Mouse (Mus musculus) intestine, postnatal 0 days (tissue): ENCODE data around the gene Pou2f2. TPM values are rescaled to one million over a fixed set of nuclear protein-coding genes. Genes with fewer than 3 reads are reported as not detected.

Experiments used
- ATAC-seq: fragments of 200-750 bp; cut with Nextera tagmentation; 2 replicates; pipeline ENCODE4 v1.8.0; 2017; ENCODE audit warnings: mild to moderate bottlenecking, moderate TSS enrichment, moderate library complexity
- H3K27ac ChIP-seq: fragments of 300-500 bp; sonication (generic); 2 replicates; pipeline ENCODE4 v1.5.1; 2014; ENCODE audit warnings: mild to moderate bottlenecking, low read depth, low read length, moderate library complexity
- H3K27me3 ChIP-seq: fragments of 300-500 bp; sonication (generic); replicated peaks from 2 replicates; pipeline ENCODE4 v1.6.1; 2014; ENCODE audit warnings: low read length, mixed read lengths; ENCODE audit not compliant: control insufficient read depth, insufficient read depth
- H3K36me3 ChIP-seq: fragments of 300-500 bp; sonication (generic); 2 replicates; pipeline ENCODE4 v1.6.1; 2014; ENCODE audit warnings: mild to moderate bottlenecking, moderate library complexity; ENCODE audit not compliant: control insufficient read depth, insufficient read depth
- H3K4me1 ChIP-seq: fragments of 300-500 bp; sonication (generic); replicated peaks from 2 replicates; pipeline ENCODE4 v1.6.1; 2014; ENCODE audit warnings: antibody characterized with exemption, low read length, mixed read lengths; ENCODE audit not compliant: control insufficient read depth, insufficient read depth
- H3K4me2 ChIP-seq: fragments of 300-500 bp; sonication (generic); replicated peaks from 2 replicates; pipeline ENCODE4 v1.6.1; 2014; ENCODE audit warnings: low read depth, mild to moderate bottlenecking, moderate library complexity
- H3K4me3 ChIP-seq: fragments of 300-500 bp; sonication (generic); 2 replicates; pipeline ENCODE4 v1.5.1; 2014; ENCODE audit warnings: low read depth, low read length
- H3K9ac ChIP-seq: fragments of 300-500 bp; sonication (generic); 2 replicates; pipeline ENCODE4 v1.6.1; 2014; ENCODE audit warnings: mild to moderate bottlenecking, low read depth, low read length
- H3K9me3 ChIP-seq: fragments of 300-500 bp; sonication (generic); 2 replicates; pipeline ENCODE4 v1.6.1; 2016; ENCODE audit warnings: mixed run types; ENCODE audit not compliant: control insufficient read depth
- CTCF ChIP-seq: sonication (generic); IDR thresholded peaks from 2 replicates; pipeline ENCODE4 v1.5.1; 2016; ENCODE audit warnings: low read depth, mild to moderate bottlenecking, control low read depth, antibody characterized with exemption, moderate library complexity
- WGBS: fragments of 180-500 bp; shearing (Covaris S2); extraction: QIAGEN DNeasy Blood & Tissue Kit; methylation state at CpG from one replicate; pipeline ENCODE4 v1.1.7; 2014; 5-methylcytosine and 5-hydroxymethylcytosine counted together
- polyA plus RNA-seq: library from polyadenylated mRNA; unstranded; fragments of >200 nt; fragmentation: Nextera tagmentation; extraction: Ambion mirVana; gene quantifications from 2 replicates; pipeline ENCODE4 v1.2.1, GENCODE M21; 2015

Pou2f2 gene
- polyA plus RNA-seq, 1 experiment from 2014 or later, result 0.53 TPM

GRCm38 (mm10) chr7:25086656-25087055, 92.9 kb downstream of the Pou2f2 start:
- Histone ChIP-seq H3K4me3 (no peak overlapping the region), H3K9ac (no peak overlapping the region), H3K4me2 (no peak overlapping the region), H3K4me1 (no peaks in the 10 kb centered on the region), H3K27ac (no peak overlapping the region), H3K27me3 (no peaks in the 10 kb centered on the region), H3K9me3 (no peaks in the 10 kb centered on the region), H3K36me3 (peaks cover 24% of the 10 kb centered on the region)
- TF ChIP-seq CTCF, result peak; percentile 58
- ATAC-seq, result no peak
- 52% methylated on average over 3 of the region's 3 CpGs for WGBS

- Histone ChIP-seq H3K36me3 (peaks cover 44% of the 10 kb centered on the region), H3K4me1 (no peaks in the 10 kb centered on the region), H3K4me3 (no peak overlapping the region), H3K4me2 (no peak overlapping the region), H3K9me3 (no peaks in the 10 kb centered on the region), H3K9ac (no peak overlapping the region; the same call in 1 of the 2 replicates), H3K27me3 (no peaks in the 10 kb centered on the region), H3K27ac (no peak overlapping the region)
- ATAC-seq, result no peak
- no peak for TF ChIP-seq CTCF
- WGBS, result 22% methylated on average over 5 of the region's 5 CpGs
Observed at GRCm38 (mm10) chr7:25084621-25085020, 94.9 kb downstream of the Pou2f2 start.

- TF ChIP-seq CTCF, result peak; percentile 76
- no peak overlapping the region for H3K4me2 ChIP-seq
- WGBS, result 79% methylated on average over 4 of the region's 4 CpGs
- no peak overlapping the region for H3K4me3 ChIP-seq
- H3K27ac ChIP-seq, result no peak overlapping the region
- H3K9ac ChIP-seq, result no peak overlapping the region
- peaks cover 46% of the 10 kb centered on the region for H3K36me3 ChIP-seq
- ATAC-seq, result no peak
- no peaks in the 10 kb centered on the region for H3K27me3 ChIP-seq
- H3K9me3 ChIP-seq, result no peaks in the 10 kb centered on the region
- H3K4me1 ChIP-seq, result peaks cover 9% of the 10 kb centered on the region
Observed at GRCm38 (mm10) chr7:25082510-25082909, 97.0 kb downstream of the Pou2f2 start.

- Histone ChIP-seq H3K9ac (no peak overlapping the region), H3K27ac (no peak overlapping the region), H3K36me3 (peaks cover 46% of the 10 kb centered on the region), H3K4me1 (peaks cover 14% of the 10 kb centered on the region), H3K27me3 (no peaks in the 10 kb centered on the region), H3K4me2 (no peak overlapping the region), H3K4me3 (no peak overlapping the region), H3K9me3 (no peaks in the 10 kb centered on the region)
- TF ChIP-seq CTCF, result no peak
- 93% methylated on average over 13 of the region's 13 CpGs for WGBS
- no peak for ATAC-seq
Observed at GRCm38 (mm10) chr7:25080431-25080830, 99.1 kb downstream of the Pou2f2 start.

GRCm38 (mm10) chr7:25079496-25080026, 100.0 kb downstream of the Pou2f2 start:
- Histone ChIP-seq H3K9ac (no peak overlapping the region), H3K36me3 (peaks cover 46% of the 10 kb centered on the region), H3K27me3 (no peaks in the 10 kb centered on the region), H3K9me3 (no peaks in the 10 kb centered on the region), H3K27ac (no peak overlapping the region), H3K4me1 (peaks cover 14% of the 10 kb centered on the region), H3K4me2 (no peak overlapping the region), H3K4me3 (no peak overlapping the region)
- no peak for TF ChIP-seq CTCF
- WGBS, result 70% methylated on average over 12 of the region's 12 CpGs
- ATAC-seq, result no peak

GRCm38 (mm10) chr7:25077414-25077755, 102.1 kb downstream of the Pou2f2 start:
- Histone ChIP-seq H3K9me3 (no peaks in the 10 kb centered on the region), H3K27me3 (no peaks in the 10 kb centered on the region), H3K9ac (peak overlapping the region; percentile 77), H3K36me3 (peaks cover 29% of the 10 kb centered on the region), H3K4me1 (peaks cover 14% of the 10 kb centered on the region), H3K27ac (peak overlapping the region; percentile 81), H3K4me3 (peak overlapping the region; percentile 61), H3K4me2 (peak overlapping the region; percentile 68)
- no peak for ATAC-seq
- TF ChIP-seq CTCF, result no peak
- 1% methylated on average over 33 of the region's 33 CpGs for WGBS
